Mouse (Mus musculus) kidney, postnatal 36 days (tissue): Measurements from ENCODE around the gene Cenpa.
"Not testable (repeated sequence)": the region's sequence is repeated elsewhere in the genome, so short reads cannot be mapped to it uniquely, and the experiment has no call there.

Experiments
- DNase-seq, 2 experiments: peaks; one replicate each; pipeline ENCODE4 v3.0.0; 2021 to 2022; ENCODE audit warnings: mixed read lengths in 2 of 2

Gene Cenpa

DNA sequence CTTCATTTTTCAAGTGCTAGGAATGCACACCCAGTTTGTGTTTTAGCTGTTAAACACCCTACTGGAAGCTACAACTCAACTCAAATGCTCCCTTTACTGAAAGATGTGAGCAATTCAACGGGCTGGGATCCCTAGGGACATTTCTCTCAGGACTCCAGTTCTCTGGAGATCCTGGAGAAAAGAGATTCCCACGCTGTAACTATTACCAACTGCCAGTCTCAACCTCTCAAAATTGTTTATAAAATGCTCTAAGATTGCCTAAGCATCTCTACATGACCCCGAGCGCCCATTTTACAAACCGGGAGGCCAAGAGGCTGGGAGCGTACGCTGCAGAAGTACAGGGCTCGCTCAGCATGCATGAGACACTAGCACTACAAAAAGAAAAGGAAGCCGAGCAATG is 19.2 kb upstream of the Cenpa start:
- no peak for DNase-seq

- DNase-seq: peak; percentile 96 to 98
Measured at GRCm38 (mm10) chr5:30647815-30648560, 18.6 kb upstream of the Cenpa start, which contains the start of gene Slc35f6. Slc35f6 (plus strand) TSS chr5:30647933.

- DNase-seq: peak in 1 of 2 experiments; percentile 19
Measured at GRCm38 (mm10) chr5:30649558-30649957, 17.0 kb upstream of the Cenpa start.

DNA sequence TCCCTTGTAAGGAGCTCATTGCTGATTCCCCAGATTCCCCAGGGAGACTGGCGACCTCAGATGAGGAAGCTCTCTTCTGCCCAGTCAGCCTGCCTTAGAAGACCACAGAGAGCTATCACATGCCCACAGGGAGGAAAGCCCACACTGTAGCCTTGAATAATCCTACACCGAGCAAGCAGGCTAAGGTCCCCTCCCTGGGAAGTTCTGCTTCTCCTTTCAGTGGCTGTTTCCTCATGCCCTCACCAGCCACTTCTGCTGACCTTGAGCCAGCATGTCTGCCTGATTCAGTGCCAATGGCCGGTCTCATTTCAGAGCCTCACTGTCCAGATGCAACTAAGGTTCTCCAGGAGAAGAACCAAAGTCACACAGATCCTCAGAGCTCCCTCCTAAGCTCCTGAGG is 15.8 kb upstream of the Cenpa start:
- DNase-seq: no peak

- no peak for DNase-seq
Measured at GRCm38 (mm10) chr5:30651554-30651953, 15.0 kb upstream of the Cenpa start.

DNA sequence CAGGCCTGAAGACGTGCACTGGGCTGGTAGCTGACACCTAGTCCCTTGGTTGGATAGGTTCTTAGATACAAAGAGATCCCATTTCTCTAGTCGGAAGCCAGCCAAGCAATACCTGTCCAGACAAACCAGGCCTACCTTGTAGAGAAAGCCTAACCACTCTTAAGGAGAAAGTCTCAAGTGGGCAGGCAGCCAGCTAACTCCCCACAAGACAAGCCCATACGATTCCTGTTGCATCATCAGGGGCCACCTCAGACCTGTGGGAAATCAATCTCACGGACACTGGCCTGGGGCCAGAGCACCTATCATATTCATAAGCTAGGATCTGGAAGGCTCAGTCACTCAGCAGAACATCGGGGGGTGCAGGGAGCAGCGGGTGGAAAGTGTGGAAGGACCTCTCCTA is 13.3 kb upstream of the Cenpa start:
- DNase-seq: no peak

- no peak for DNase-seq
Measured at GRCm38 (mm10) chr5:30655042-30655441, 11.5 kb upstream of the Cenpa start.

GRCm38 (mm10) chr5:30655526-30656195 is 10.9 kb upstream of the Cenpa start:
- peak in 1 of 2 experiments; percentile 13 for DNase-seq

- no peak for DNase-seq
Measured at GRCm38 (mm10) chr5:30659042-30659441, 7.5 kb upstream of the Cenpa start.

DNA sequence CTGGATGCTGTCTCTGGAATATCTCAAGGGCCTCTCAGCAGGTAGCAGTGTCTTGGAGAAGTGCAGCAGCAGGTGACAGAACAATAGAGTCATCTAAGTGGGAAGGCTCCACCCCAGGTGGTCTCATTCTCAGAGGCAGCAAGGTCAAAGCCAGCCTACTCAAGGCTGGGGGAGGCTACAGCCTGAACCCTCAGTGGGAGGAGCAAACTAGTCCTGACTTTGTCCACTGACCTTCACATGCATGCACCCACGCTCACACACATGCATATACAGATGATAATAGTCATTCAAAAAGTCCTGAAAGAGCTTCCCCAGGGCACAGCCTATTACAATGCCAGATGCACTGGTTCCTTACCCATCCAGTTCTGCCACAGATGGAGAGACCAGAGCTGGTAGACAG is 6.3 kb upstream of the Cenpa start:
- DNase-seq: no peak

- no peak for DNase-seq
Measured at GRCm38 (mm10) chr5:30660813-30661212, 5.8 kb upstream of the Cenpa start.

DNA sequence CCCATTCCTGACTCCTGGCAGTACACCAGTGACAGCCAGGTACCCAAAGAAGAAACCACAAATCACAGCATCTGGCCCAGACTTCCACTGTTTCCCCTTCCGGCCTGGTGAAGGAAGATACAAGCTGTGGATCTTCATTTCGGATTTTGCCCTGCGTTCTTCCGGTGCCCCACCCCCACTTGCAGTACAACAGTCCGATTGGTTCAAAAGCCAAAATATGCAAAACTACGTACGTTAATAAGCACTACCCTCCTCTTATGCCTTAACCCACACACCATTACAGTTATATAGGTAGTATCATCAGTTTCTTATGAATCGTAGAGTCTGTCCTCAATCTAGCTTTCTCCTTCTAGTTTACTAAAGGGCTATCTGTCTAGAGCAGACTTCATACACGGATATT is 1.2 kb upstream of the Cenpa start:
- no peak for DNase-seq

GRCm38 (mm10) chr5:30665968-30666367 is 609 bp upstream of the Cenpa start:
- DNase-seq: peak in 1 of 2 experiments; percentile 10

GRCm38 (mm10) chr5:30667215-30667614 is 638 bp downstream of the Cenpa start:
- DNase-seq: no peak

DNA sequence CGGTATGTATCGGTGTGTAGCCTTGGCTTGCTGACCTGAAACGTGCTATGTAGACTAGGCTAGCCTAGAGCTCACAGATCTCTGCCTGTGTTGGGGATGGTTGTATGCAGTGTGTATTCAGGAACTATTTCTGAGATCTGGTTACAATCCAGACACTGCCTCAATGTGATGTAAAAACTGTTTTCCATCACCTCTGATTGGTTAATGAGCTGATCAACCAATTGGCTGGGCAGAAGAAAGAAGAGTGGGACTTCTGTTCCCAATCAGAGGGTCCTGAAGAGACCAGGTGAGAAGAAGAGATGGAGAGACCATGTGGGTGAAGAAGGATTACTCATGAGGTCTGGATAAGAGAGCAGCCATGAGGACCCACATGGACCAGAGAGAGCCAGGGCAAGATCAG is 1.1 kb downstream of the Cenpa start:
- no peak for DNase-seq

- no peak for DNase-seq
Measured at GRCm38 (mm10) chr5:30668637-30669495, 2.3 kb downstream of the Cenpa start.

GRCm38 (mm10) chr5:30669496-30669830 is 2.9 kb downstream of the Cenpa start:
- no peak for DNase-seq

DNA sequence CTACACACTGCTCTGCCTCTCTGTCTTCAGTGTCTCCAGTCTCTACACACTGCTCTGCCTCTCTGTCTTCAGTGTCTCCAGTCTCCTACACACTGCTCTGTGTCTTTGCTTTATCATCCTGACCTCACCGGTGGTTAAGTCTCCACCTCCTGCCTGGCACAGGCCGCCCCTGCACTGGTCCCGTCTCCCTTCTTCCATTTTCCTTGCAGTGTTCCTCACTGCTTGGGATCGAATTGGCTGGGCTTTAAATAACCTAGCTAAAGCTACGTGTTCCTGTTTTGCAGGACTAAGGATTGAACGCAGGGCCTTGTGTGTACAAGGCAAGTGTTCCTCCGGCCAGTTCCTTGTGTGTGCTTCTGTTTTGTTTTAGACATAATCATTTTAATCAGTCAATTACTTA is 3.5 kb downstream of the Cenpa start:
- no peak for DNase-seq

- no peak for DNase-seq
Measured at GRCm38 (mm10) chr5:30674001-30674400, 7.4 kb downstream of the Cenpa start.

DNA sequence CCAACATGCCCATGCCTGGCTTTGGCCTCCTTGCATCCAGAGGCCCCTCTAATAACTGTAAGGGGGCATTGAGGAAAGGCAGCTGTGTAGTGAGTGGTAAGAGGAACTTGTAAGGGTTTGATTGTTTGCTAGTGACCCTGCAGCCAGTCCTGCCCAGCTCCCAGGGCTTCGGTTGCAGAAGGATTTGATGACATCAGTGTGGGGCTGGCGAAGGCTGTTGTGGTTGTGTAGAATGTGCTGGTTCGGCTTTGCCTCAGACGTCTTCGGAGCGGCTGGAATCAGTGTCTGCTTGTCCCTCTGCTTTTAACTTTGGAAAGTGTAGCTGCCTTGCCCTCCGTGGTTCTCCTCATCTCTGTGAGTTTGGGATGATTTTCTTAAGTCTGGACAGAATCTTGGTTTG is 10.2 kb downstream of the Cenpa start:
- no peak for DNase-seq

GRCm38 (mm10) chr5:30678069-30678468 is 11.5 kb downstream of the Cenpa start:
- not testable (repeated sequence) for DNase-seq

- no peak for DNase-seq
Measured at GRCm38 (mm10) chr5:30678722-30679296, 12.2 kb downstream of the Cenpa start.

GRCm38 (mm10) chr5:30679593-30679992 is 13.0 kb downstream of the Cenpa start:
- DNase-seq: no peak
